Comparison of ENCODE assay signal across 9 mouse cellular contexts in genomic region chr12:7778056-7778440, GRCm38 (mm10).
DNase-seq lines count a peak whose midpoint lies in the region; ATAC-seq and TF ChIP-seq lines count a peak whose summit lies in the region.
"Had no signal": no experiment of that assay in that cellular context is flagged by ENCODE, and none has a peak within 500 bp of the region (broad histone marks: within the 10 kb centered on the region; RNA-seq: fewer than 3 reads in every experiment).

No protein-coding gene starts in this region.

- no peaks in the 10 kb centered on the region for H3K4me1 ChIP-seq in lung, postnatal 0 days (ENCODE audit: insufficient read depth, low read depth, low read length)

- peak; percentile 12 for DNase-seq in adrenal gland, postnatal 14 days
- DNase-seq in adrenal gland, postnatal 4 days (ENCODE audit: low spot score in 2 of 2), result no peak
- DNase-seq in left cerebral cortex, postnatal 4 days, result peak; percentile 14
- no peak for DNase-seq in left cerebral cortex, adult 2 months (ENCODE audit: extremely low spot score in 1 of 2, low spot score in 2 of 2)
- DNase-seq in embryo, embryonic 11 days, result peak; percentile 37
- peak; percentile 17 for DNase-seq in lung, postnatal 0 days (ENCODE audit: low spot score)
- DNase-seq in c-Kit-positive CD71-positive TER-119-positive erythroid progenitor cells, embryonic 14.5 days (ENCODE audit: low spot score), result no peak
- no peak for DNase-seq in urinary bladder, postnatal 4 days (ENCODE audit: low spot score in 2 of 2)
- DNase-seq: gastrocnemius, postnatal 36 days had no signal

- TF ChIP-seq EP300 in lung, postnatal 0 days (IDR thresholded peaks at IDR 0.05), result no peak

- intact Hi-C loops in left cerebral cortex, postnatal 4 days (cut with DNase I), result no loop called here
- intact Hi-C loops in left cerebral cortex, adult 2 months (cut with DNase I), result loop anchor here (5.0 kb wide), 2 partner anchors 116 to 236 kb away; no protein-coding TSS in a partner anchor

- no peak; the same call in 1 of the 2 replicates for ATAC-seq in lung, postnatal 0 days

- H3K27me3 ChIP-seq in lung, postnatal 0 days (replicated peaks; ENCODE audit: insufficient read depth, low read length), result no peaks in the 10 kb centered on the region

- no peak overlapping the region for H3K9ac ChIP-seq in lung, postnatal 0 days (replicated peaks; ENCODE audit: low read depth)

- TF ChIP-seq CTCF in left cerebral cortex, adult 2 months (IDR thresholded peaks at IDR 0.05), result no peak; the same call in 1 of the 2 replicates
- no peak for TF ChIP-seq CTCF in lung, postnatal 0 days (IDR thresholded peaks at IDR 0.05)

- H3K4me3 ChIP-seq in left cerebral cortex, adult 2 months, result no peak overlapping the region
- no peak overlapping the region for H3K4me3 ChIP-seq in lung, postnatal 0 days (ENCODE audit: low read depth, low read length)

- H3K27ac ChIP-seq in left cerebral cortex, adult 2 months, result no peak overlapping the region
- no peak overlapping the region for H3K27ac ChIP-seq in lung, postnatal 0 days (ENCODE audit: low read length)

- no peaks in the 10 kb centered on the region for H3K9me3 ChIP-seq in lung, postnatal 0 days (ENCODE audit: low read length)

- no peaks in the 10 kb centered on the region for H3K36me3 ChIP-seq in lung, postnatal 0 days (ENCODE audit: insufficient read depth, low read length)

- no peak overlapping the region for H3K4me2 ChIP-seq in lung, postnatal 0 days (replicated peaks; ENCODE audit: low read depth, low read length)

- WGBS in lung, postnatal 0 days, result 43% methylated on average over 6 of the region's 6 CpGs

Comparison
In these comparisons a context has a peak if more than half of its experiments do, and no peak if none do; other contexts are left out.
1. DNase-seq: peak in adrenal gland, postnatal 14 days (single experiment), left cerebral cortex, postnatal 4 days (single experiment), embryo, embryonic 11 days (single experiment) and lung, postnatal 0 days (single experiment); none in adrenal gland, postnatal 4 days (0 of 2), left cerebral cortex, adult 2 months (0 of 2), c-Kit-positive CD71-positive TER-119-positive erythroid progenitor cells, embryonic 14.5 days (single experiment) and urinary bladder, postnatal 4 days (0 of 2).